Mouse (Mus musculus) embryonic facial prominence, embryonic 11.5 days (tissue): ENCODE results near the gene Chn2. TPM values are rescaled to one million over a fixed set of nuclear protein-coding genes. Genes with fewer than 3 reads are reported as not detected.

Experiments
- ATAC-seq: fragments of 200-750 bp; cut with Nextera tagmentation; replicated peaks from 2 replicates; pipeline ENCODE4 v1.8.0; 2017; ENCODE audit warnings: low read depth; ENCODE audit not compliant: insufficient number of reproducible peaks, low FRiP score, low TSS enrichment
- DNase-seq: peaks from one replicate; pipeline ENCODE4 v3.0.0-alpha.2; 2015; ENCODE audit warnings: low spot score
- H3K27ac ChIP-seq: fragments of 300-500 bp; sonication (generic); replicated peaks from 2 replicates; pipeline ENCODE4 v1.5.1; 2014; ENCODE audit warnings: mild to moderate bottlenecking, low read depth, low read length, control low read depth
- H3K27me3 ChIP-seq: fragments of 300-500 bp; sonication (generic); 2 replicates; pipeline ENCODE4 v1.6.1; 2014; ENCODE audit warnings: mild to moderate bottlenecking, low read length, moderate library complexity, mixed read lengths; ENCODE audit not compliant: control insufficient read depth, insufficient read depth
- H3K36me3 ChIP-seq: fragments of 300-500 bp; sonication (generic); replicated peaks from 2 replicates; pipeline ENCODE4 v1.6.1; 2014; ENCODE audit warnings: low read depth, mild to moderate bottlenecking, low read length, moderate library complexity, mixed read lengths; ENCODE audit not compliant: control insufficient read depth, insufficient read depth
- H3K4me1 ChIP-seq: fragments of 300-500 bp; sonication (generic); 2 replicates; pipeline ENCODE4 v1.6.1; 2014; ENCODE audit warnings: low read length, mixed read lengths; ENCODE audit not compliant: control insufficient read depth, insufficient read depth
- H3K4me2 ChIP-seq: fragments of 300-500 bp; sonication (generic); 2 replicates; pipeline ENCODE4 v1.6.1; 2014; ENCODE audit warnings: low read depth, mild to moderate bottlenecking, control low read depth, low read length, moderate library complexity
- H3K4me3 ChIP-seq: fragments of 300-500 bp; sonication (generic); 2 replicates; pipeline ENCODE4 v1.5.1; 2014; ENCODE audit warnings: low read depth, low read length, control low read depth
- H3K9ac ChIP-seq: fragments of 300-500 bp; sonication (generic); replicated peaks from 2 replicates; pipeline ENCODE4 v1.6.1; 2014; ENCODE audit warnings: mild to moderate bottlenecking, control low read depth, low read length
- H3K9me3 ChIP-seq: fragments of 300-500 bp; sonication (generic); replicated peaks from 2 replicates; pipeline ENCODE4 v1.6.1; 2016; ENCODE audit warnings: mild to moderate bottlenecking, low read length, inconsistent platforms, mixed read lengths; ENCODE audit not compliant: control insufficient read depth
- WGBS: fragments of 180-500 bp; shearing (Covaris S2); extraction: QIAGEN DNeasy Blood & Tissue Kit; methylation state at CpG from one replicate; pipeline ENCODE4 v1.1.7; 2014; 5-methylcytosine and 5-hydroxymethylcytosine counted together
- polyA plus RNA-seq: library from polyadenylated mRNA; unstranded; fragments of >200 nt; fragmentation: Nextera tagmentation; extraction: Ambion mirVana; gene quantifications from 2 replicates; pipeline ENCODE4 v1.2.1, GENCODE M21; 2014

The Chn2 gene
- polyA plus RNA-seq, 1 experiment from 2014 or later = 14.0 TPM

GRCm38 (mm10) chr6:54215636-54216035 lies 176.3 kb downstream of the Chn2 start:
- H3K27me3 ChIP-seq = no peaks in the 10 kb centered on the region
- 87% methylated on average over 8 of the region's 8 CpGs for WGBS
- no peaks in the 10 kb centered on the region for H3K9me3 ChIP-seq
- H3K27ac ChIP-seq = no peak overlapping the region
- H3K4me2 ChIP-seq = no peak overlapping the region
- no peaks in the 10 kb centered on the region for H3K36me3 ChIP-seq
- ATAC-seq = no peak
- no peak overlapping the region for H3K9ac ChIP-seq
- no peak for DNase-seq
- H3K4me1 ChIP-seq = no peaks in the 10 kb centered on the region
- no peak overlapping the region for H3K4me3 ChIP-seq

GRCm38 (mm10) chr6:54216512-54216911 lies 177.2 kb downstream of the Chn2 start:
- Histone ChIP-seq H3K4me1 (no peaks in the 10 kb centered on the region), H3K4me2 (no peak overlapping the region), H3K9me3 (no peaks in the 10 kb centered on the region), H3K27ac (no peak overlapping the region), H3K9ac (no peak overlapping the region), H3K4me3 (no peak overlapping the region), H3K36me3 (no peaks in the 10 kb centered on the region), H3K27me3 (no peaks in the 10 kb centered on the region)
- 82% methylated on average over 5 of the region's 5 CpGs for WGBS
- no peak for DNase-seq
- ATAC-seq = no peak

- ATAC-seq (no peak), DNase-seq (no peak)
- no peak overlapping the region for H3K4me2 ChIP-seq
- no peak overlapping the region for H3K27ac ChIP-seq
- no peaks in the 10 kb centered on the region for H3K36me3 ChIP-seq
- no peak overlapping the region for H3K9ac ChIP-seq
- WGBS = 86% methylated on average over 14 of the region's 14 CpGs
- no peaks in the 10 kb centered on the region for H3K27me3 ChIP-seq
- H3K4me1 ChIP-seq = no peaks in the 10 kb centered on the region
- H3K9me3 ChIP-seq = no peaks in the 10 kb centered on the region
- H3K4me3 ChIP-seq = no peak overlapping the region
Measured at GRCm38 (mm10) chr6:54220124-54220523, 180.8 kb downstream of the Chn2 start.

GRCm38 (mm10) chr6:54223529-54223928 lies 184.2 kb downstream of the Chn2 start:
- Histone ChIP-seq H3K4me3 (no peak overlapping the region), H3K9ac (no peak overlapping the region), H3K4me2 (no peak overlapping the region), H3K36me3 (no peaks in the 10 kb centered on the region), H3K4me1 (no peaks in the 10 kb centered on the region), H3K27ac (no peak overlapping the region), H3K9me3 (no peaks in the 10 kb centered on the region), H3K27me3 (no peaks in the 10 kb centered on the region)
- DNase-seq (no peak), ATAC-seq (no peak)
- 93% methylated on average over 4 of the region's 4 CpGs for WGBS

- Histone ChIP-seq H3K9ac (no peak overlapping the region), H3K4me3 (no peak overlapping the region), H3K36me3 (no peaks in the 10 kb centered on the region), H3K27ac (no peak overlapping the region), H3K27me3 (no peaks in the 10 kb centered on the region), H3K4me2 (no peak overlapping the region), H3K9me3 (no peaks in the 10 kb centered on the region), H3K4me1 (no peaks in the 10 kb centered on the region)
- ATAC-seq = no peak
- 56% methylated on average over 11 of the region's 11 CpGs for WGBS
- no peak for DNase-seq
Measured at GRCm38 (mm10) chr6:54224325-54224724, 185.0 kb downstream of the Chn2 start.

- H3K36me3 ChIP-seq = no peaks in the 10 kb centered on the region
- H3K4me1 ChIP-seq = no peaks in the 10 kb centered on the region
- H3K4me3 ChIP-seq = no peak overlapping the region
- no peaks in the 10 kb centered on the region for H3K9me3 ChIP-seq
- 38% methylated on average over 4 of the region's 4 CpGs for WGBS
- H3K4me2 ChIP-seq = no peak overlapping the region
- ATAC-seq (no peak), DNase-seq (peak; percentile 27)
- H3K9ac ChIP-seq = no peak overlapping the region; the same call in 1 of the 2 replicates
- no peaks in the 10 kb centered on the region for H3K27me3 ChIP-seq
- no peak overlapping the region for H3K27ac ChIP-seq
Measured at GRCm38 (mm10) chr6:54225327-54225726, 186.0 kb downstream of the Chn2 start.

- ATAC-seq = no peak
- 89% methylated on average over 3 of the region's 3 CpGs for WGBS
- no peak overlapping the region for H3K9ac ChIP-seq
- no peak for DNase-seq
- H3K9me3 ChIP-seq = no peaks in the 10 kb centered on the region
- H3K27ac ChIP-seq = no peak overlapping the region
- no peaks in the 10 kb centered on the region for H3K4me1 ChIP-seq
- H3K4me2 ChIP-seq = no peak overlapping the region
- H3K27me3 ChIP-seq = no peaks in the 10 kb centered on the region
- no peak overlapping the region for H3K4me3 ChIP-seq
- H3K36me3 ChIP-seq = no peaks in the 10 kb centered on the region
Measured at GRCm38 (mm10) chr6:54227061-54227460, 187.7 kb downstream of the Chn2 start.

- DNase-seq (no peak), ATAC-seq (no peak; the same call in 1 of the 2 replicates)
- WGBS = 46% methylated on average over 9 of the region's 9 CpGs
- no peak overlapping the region for H3K27ac ChIP-seq
- no peak overlapping the region for H3K4me2 ChIP-seq
- no peaks in the 10 kb centered on the region for H3K9me3 ChIP-seq
- no peaks in the 10 kb centered on the region for H3K4me1 ChIP-seq
- H3K36me3 ChIP-seq = no peaks in the 10 kb centered on the region
- no peak overlapping the region for H3K4me3 ChIP-seq
- H3K9ac ChIP-seq = no peak overlapping the region
- no peaks in the 10 kb centered on the region for H3K27me3 ChIP-seq
Measured at GRCm38 (mm10) chr6:54228421-54228820, 189.1 kb downstream of the Chn2 start.
